Mouse (Mus musculus) embryonic facial prominence, embryonic 12.5 days (tissue): Measurements from ENCODE around the gene Mef2b. TPM values are rescaled to one million over a fixed set of nuclear protein-coding genes. Genes with fewer than 3 reads are reported as not detected.

Experiments used
- ATAC-seq: fragments of 200-750 bp; cut with Nextera tagmentation; 2 replicates; pipeline ENCODE4 v1.8.0; 2017; ENCODE audit not compliant: insufficient number of reproducible peaks, insufficient read depth, low FRiP score, low TSS enrichment
- H3K27ac ChIP-seq: fragments of 300-500 bp; sonication (generic); 2 replicates; pipeline ENCODE4 v1.5.1; 2016; ENCODE audit warnings: mild to moderate bottlenecking
- H3K27me3 ChIP-seq: fragments of 300-500 bp; sonication (generic); 2 replicates; pipeline ENCODE4 v1.6.1; 2016; ENCODE audit warnings: mild to moderate bottlenecking, moderate library complexity
- H3K36me3 ChIP-seq: fragments of 300-500 bp; sonication (generic); 2 replicates; pipeline ENCODE4 v1.6.1; 2016; ENCODE audit warnings: mild to moderate bottlenecking
- H3K4me1 ChIP-seq: fragments of 300-500 bp; sonication (generic); 2 replicates; pipeline ENCODE4 v1.6.1; 2016
- H3K4me2 ChIP-seq: fragments of 300-500 bp; sonication (generic); replicated peaks from 2 replicates; pipeline ENCODE4 v1.6.1; 2016; ENCODE audit warnings: mild to moderate bottlenecking, moderate library complexity
- H3K4me3 ChIP-seq: fragments of 300-500 bp; sonication (generic); 2 replicates; pipeline ENCODE4 v1.5.1; 2016; ENCODE audit warnings: mild to moderate bottlenecking
- H3K9ac ChIP-seq: fragments of 300-500 bp; sonication (generic); 2 replicates; pipeline ENCODE4 v1.6.1; 2016; ENCODE audit warnings: mild to moderate bottlenecking, moderate library complexity
- H3K9me3 ChIP-seq: fragments of 300-500 bp; sonication (generic); 2 replicates; pipeline ENCODE4 v1.6.1; 2016; ENCODE audit warnings: mild to moderate bottlenecking, moderate library complexity
- WGBS: fragments of 180-500 bp; shearing (Covaris S2); methylation state at CpG from one replicate; pipeline ENCODE4 v1.1.7; 2016; 5-methylcytosine and 5-hydroxymethylcytosine counted together
- polyA plus RNA-seq: library from polyadenylated mRNA; unstranded; fragments of >200 nt; fragmentation: Nextera tagmentation; extraction: Ambion mirVana; gene quantifications from 2 replicates; pipeline ENCODE4 v1.2.1, GENCODE M21; 2016

Mef2b gene
- polyA plus RNA-seq: 1.4 and 1.9 TPM in 2 replicates

DNA sequence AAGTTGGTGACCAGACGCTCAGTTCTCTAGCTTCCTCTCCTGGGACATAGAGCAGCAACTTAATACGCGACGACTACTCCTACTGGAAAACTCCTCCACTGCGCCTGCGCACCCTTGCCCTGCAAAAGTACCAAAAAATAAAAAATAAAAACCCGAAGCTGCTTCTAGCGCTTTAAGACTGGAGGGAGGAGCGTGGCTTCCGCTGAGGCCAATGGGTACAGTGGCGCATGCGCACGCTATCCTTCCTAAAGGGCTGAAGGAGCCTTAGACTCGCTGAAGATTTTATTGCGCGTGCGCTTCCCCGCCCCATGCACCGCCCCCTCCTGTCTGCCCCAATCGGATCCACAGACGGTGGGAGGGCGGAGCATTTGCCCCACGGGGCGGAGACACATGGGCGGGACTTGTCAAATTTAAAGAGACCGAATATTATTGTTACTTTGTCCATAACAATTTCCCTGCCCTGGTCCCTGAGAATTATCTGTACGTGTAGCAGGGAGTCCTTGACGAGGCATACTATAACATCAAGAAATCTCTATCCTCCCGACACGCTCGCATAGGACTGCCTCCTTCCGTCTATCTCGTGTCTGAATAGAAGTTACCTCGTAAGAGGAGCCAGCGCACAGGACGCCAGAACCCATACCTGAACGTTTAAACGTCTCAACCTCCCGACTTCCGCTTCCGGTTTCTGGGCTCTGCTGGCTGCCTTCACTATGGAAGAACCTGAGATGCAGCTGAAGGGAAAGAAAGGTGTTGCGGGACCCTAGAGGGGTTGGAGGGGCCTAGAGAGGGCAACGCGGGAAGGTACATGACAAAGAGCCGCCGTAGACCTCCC, at the start of gene Mef2b, which contains the start of the genes Rfxank and Borcs8:
TSS of gene Mef2b (plus strand) at position 686 of the 832 bp plus-strand sequence.
TSS of gene Rfxank (minus strand) at position 129 of the 832 bp plus-strand sequence.
TSS of gene Borcs8 (plus strand) at position 474 of the 832 bp plus-strand sequence.
- Histone ChIP-seq H3K27ac (peak within 1 kb of the TSS; percentile 85), H3K36me3 (peaks cover 47% of the 10 kb centered on the region), H3K9me3 (no peaks in the 10 kb centered on the region), H3K4me1 (peaks cover 18% of the 10 kb centered on the region), H3K4me2 (peak within 1 kb of the TSS; percentile 82), H3K9ac (peak within 1 kb of the TSS; percentile 81), H3K27me3 (no peaks in the 10 kb centered on the region), H3K4me3 (peak within 1 kb of the TSS; percentile 81)
- WGBS: under 1% methylated on average over 46 of the region's 46 CpGs
- peak; percentile 95 for ATAC-seq

DNA sequence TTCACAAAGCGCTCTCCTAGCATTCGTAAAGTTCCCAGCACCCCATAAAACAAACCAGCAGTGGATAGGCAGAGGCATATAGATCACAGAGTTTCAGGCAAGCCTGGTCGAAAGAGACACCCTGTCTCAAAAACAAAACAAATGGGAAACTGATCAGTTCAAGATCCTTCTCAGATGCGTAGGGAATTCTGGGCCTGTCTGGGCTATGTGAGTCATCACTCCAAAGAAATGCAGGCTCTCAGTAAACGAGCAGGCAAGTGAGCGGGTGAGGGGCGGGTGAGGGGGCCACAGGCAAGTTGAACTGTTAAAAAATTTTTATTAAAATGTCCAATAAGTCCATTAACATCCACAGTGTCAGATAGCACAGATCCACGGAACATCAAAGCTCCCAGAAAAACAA, 46.7 kb upstream of the Mef2b start:
- no peaks in the 10 kb centered on the region for H3K36me3 ChIP-seq
- no peak overlapping the region for H3K9ac ChIP-seq
- no peak overlapping the region for H3K27ac ChIP-seq
- no peak overlapping the region for H3K4me2 ChIP-seq
- ATAC-seq: no peak
- H3K4me1 ChIP-seq: no peaks in the 10 kb centered on the region
- WGBS: 54% methylated on average over 8 of the region's 8 CpGs
- H3K9me3 ChIP-seq: peaks cover 3% of the 10 kb centered on the region; the same call in 1 of the 2 replicates
- H3K4me3 ChIP-seq: no peak overlapping the region
- peaks cover 43% of the 10 kb centered on the region for H3K27me3 ChIP-seq

DNA sequence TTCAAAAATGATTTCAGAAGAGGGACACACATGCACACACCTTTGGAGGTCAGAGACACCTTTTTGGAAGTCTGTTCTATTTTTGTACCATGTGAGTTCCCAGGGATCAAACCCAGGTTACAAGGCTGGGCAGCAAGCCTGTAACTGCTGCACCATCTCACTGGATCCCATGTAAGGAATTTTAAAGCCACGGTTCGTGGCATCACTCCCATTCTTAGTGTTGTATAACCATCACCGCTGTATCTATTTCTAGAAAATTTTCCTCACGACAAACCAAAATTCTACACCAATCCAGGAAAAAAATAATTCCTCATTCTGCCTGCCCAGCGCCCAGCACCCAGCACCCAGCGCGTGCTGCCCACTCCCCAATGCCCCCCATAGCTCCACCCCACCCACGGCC, 40.2 kb upstream of the Mef2b start:
- no peak overlapping the region for H3K27ac ChIP-seq
- WGBS: 77% methylated on average over 8 of the region's 8 CpGs
- no peaks in the 10 kb centered on the region for H3K27me3 ChIP-seq
- no peaks in the 10 kb centered on the region for H3K4me1 ChIP-seq
- no peak overlapping the region for H3K9ac ChIP-seq
- ATAC-seq: no peak
- H3K36me3 ChIP-seq: no peaks in the 10 kb centered on the region
- peaks cover 3% of the 10 kb centered on the region; the same call in 1 of the 2 replicates for H3K9me3 ChIP-seq
- no peak overlapping the region for H3K4me2 ChIP-seq
- no peak overlapping the region for H3K4me3 ChIP-seq

DNA sequence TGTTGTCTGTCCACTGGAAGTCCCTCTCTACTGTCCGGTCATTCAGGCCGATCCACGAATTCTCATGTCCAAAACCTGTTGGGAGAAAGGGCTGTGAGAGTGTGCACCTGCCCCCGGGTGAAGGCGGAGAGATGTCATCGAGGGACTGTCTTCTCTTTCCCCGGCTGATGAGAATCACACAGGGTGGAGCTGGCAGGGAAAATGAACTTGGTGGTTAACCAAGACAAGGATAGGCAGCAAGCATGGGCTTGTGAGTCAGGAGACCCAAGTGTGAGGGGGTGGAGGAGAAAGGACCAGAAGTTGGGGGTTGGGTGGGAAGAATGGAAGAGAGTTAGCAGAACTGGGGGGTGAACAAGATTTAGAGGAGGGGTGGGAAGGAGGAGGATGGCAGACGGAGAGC, 39.3 kb upstream of the Mef2b start:
- Histone ChIP-seq H3K9me3 (peaks cover 3% of the 10 kb centered on the region; the same call in 1 of the 2 replicates), H3K36me3 (no peaks in the 10 kb centered on the region), H3K4me3 (no peak overlapping the region), H3K4me2 (no peak overlapping the region), H3K9ac (no peak overlapping the region), H3K4me1 (no peaks in the 10 kb centered on the region), H3K27ac (no peak overlapping the region), H3K27me3 (no peaks in the 10 kb centered on the region)
- no peak for ATAC-seq
- 86% methylated on average over 8 of the region's 8 CpGs for WGBS

DNA sequence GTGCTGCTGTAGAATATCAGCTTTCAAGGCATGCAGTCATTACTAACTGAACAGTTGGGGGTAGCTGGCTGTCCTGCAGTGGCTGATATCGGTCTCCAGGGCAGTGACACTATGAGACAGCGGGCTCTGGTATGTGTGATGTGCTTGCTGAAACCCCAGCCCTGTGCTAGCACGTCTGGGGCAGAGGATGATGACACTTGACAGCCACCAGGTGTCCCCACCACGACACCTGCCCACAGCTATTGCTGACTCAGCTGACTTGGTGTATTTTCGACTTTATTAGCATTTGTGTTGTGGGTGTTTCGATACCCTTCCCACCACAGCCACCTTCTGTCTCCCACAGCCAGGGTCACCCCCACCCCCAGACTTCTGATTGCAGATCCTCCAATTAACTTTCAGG, 35.0 kb upstream of the Mef2b start:
- H3K4me1 ChIP-seq: no peaks in the 10 kb centered on the region
- no peak overlapping the region for H3K4me2 ChIP-seq
- H3K4me3 ChIP-seq: no peak overlapping the region
- H3K9me3 ChIP-seq: 0 out of 2 replicates have a peak, but pooled peaks cover 3% of the 10 kb centered on the region
- H3K27ac ChIP-seq: no peak overlapping the region
- WGBS: 23% methylated on average over 6 of the region's 6 CpGs
- H3K27me3 ChIP-seq: peaks cover 17% of the 10 kb centered on the region
- H3K36me3 ChIP-seq: no peaks in the 10 kb centered on the region
- ATAC-seq: no peak
- H3K9ac ChIP-seq: no peak overlapping the region

DNA sequence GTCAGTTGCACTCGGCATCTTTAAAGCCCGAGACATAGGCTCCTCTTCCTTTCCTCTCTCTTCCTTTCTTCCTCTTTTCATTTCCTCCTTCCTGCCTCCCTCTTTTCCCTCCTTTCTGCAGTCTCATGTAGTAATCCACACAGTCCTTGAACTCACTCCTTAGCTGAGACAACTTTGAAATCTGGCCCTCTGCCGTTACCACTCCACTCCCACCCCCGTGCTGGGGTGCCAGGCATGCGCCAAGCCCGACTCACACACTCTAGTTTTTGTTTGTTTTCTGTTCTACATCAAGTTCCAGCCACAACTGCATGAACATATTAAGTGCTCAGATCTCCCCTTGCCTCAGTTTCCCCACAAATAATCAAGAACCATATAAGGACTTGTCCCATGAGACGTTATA, 34.6 kb upstream of the Mef2b start:
- H3K4me2 ChIP-seq: no peak overlapping the region
- ATAC-seq: no peak
- no peak overlapping the region for H3K4me3 ChIP-seq
- no peaks in the 10 kb centered on the region for H3K36me3 ChIP-seq
- 80% methylated on average over 7 of the region's 7 CpGs for WGBS
- H3K4me1 ChIP-seq: no peaks in the 10 kb centered on the region
- H3K9ac ChIP-seq: no peak overlapping the region
- peaks cover 21% of the 10 kb centered on the region for H3K27me3 ChIP-seq
- 0 out of 2 replicates have a peak, but pooled peaks cover 3% of the 10 kb centered on the region for H3K9me3 ChIP-seq
- no peak overlapping the region for H3K27ac ChIP-seq

DNA sequence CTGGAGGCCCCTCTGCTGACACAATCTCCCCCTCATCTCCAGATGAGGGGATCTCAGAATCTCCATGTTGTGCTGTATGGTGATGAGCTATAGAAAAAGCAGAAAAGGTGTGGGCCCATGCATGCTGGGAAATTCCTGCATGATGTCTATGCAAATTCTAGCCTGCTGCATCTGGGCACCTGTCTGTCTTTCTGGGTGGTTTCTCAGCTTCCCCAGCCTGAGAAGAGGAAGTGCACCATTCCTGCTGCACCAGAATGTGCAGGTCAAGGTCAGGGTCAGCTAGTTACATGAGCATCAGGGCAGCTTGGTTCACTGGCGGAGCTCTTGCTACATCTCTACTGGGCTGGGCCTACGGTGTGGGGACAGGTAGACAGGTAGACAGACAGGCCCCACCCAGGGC, 29.1 kb upstream of the Mef2b start:
- H3K4me1 ChIP-seq: peaks cover 6% of the 10 kb centered on the region; the same call in 1 of the 2 replicates
- no peak overlapping the region for H3K4me3 ChIP-seq
- 0 out of 2 replicates have a peak, but pooled peaks cover 3% of the 10 kb centered on the region for H3K9me3 ChIP-seq
- H3K9ac ChIP-seq: no peak overlapping the region
- H3K36me3 ChIP-seq: no peaks in the 10 kb centered on the region
- H3K4me2 ChIP-seq: no peak overlapping the region
- ATAC-seq: no peak
- no peak overlapping the region for H3K27ac ChIP-seq
- 80% methylated on average over 2 of the region's 2 CpGs for WGBS
- peaks cover 75% of the 10 kb centered on the region for H3K27me3 ChIP-seq

DNA sequence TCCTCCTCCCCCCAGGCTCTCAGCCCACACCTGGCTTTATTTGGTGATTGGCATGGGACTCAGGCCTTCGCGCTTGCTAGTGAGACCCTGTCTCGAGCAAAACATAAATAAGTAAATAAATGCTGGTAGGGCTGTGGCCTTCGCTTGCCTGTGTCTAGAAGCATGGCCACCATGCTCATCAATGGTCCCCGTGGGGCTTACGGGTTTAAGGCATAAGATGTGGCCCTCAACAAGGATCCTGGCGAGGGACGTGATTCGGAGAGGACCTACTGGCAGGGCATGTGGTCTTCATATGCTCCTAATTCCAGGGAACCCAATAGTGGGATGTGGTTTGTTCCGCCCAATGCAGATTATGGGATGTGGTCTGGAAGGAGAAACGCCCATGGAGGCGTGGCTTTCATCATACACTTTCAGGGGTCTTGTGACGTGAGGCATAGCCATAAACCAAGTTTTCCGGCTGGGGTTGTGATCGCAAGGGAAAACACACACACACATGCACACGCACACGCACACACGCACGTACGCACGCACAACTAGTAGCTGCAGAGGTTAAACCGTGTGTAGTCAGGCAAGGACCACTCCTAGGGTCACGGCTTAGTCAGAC, 28.2 kb upstream of the Mef2b start:
- Histone ChIP-seq H3K9ac (no peak overlapping the region), H3K4me2 (no peak overlapping the region), H3K4me3 (peak overlapping the region; percentile 16), H3K36me3 (no peaks in the 10 kb centered on the region), H3K27me3 (peaks cover 84% of the 10 kb centered on the region), H3K9me3 (0 out of 2 replicates have a peak, but pooled peaks cover 3% of the 10 kb centered on the region), H3K27ac (no peak overlapping the region), H3K4me1 (peaks cover 6% of the 10 kb centered on the region; the same call in 1 of the 2 replicates)
- ATAC-seq: no peak
- WGBS: 47% methylated on average over 23 of the region's 23 CpGs

DNA sequence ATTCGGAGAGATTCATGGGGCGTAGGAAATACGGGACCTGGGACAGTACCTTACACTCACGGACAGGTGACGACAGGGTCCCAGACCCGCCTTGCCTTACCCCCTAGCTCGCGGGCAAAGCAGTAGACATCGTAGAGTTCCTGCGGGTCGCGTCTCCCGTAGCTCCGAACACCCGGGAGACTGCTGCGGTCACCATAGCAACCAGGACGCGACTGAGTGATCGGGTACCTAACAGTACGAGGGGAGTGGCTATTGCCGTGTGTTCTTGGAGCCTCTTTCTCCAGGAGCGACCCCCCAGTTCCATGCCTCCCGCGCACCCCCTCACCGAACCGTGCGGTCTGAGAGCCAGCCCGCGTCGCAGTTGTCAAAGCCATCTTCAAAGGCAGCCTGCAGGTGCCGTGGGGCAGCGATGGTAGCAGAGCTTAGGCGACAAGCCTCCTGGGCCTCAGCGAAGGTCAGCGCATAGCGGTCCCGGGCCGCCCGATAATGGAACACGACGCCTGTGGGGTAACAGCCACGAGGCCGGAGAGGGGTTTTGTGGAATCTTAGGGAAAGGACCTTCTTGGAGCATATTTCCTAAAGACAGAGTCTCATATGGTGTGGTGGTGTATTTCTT, 27.0 kb upstream of the Mef2b start:
- H3K36me3 ChIP-seq: no peaks in the 10 kb centered on the region
- 7% methylated on average over 43 of the region's 43 CpGs for WGBS
- peaks cover 6% of the 10 kb centered on the region; the same call in 1 of the 2 replicates for H3K4me1 ChIP-seq
- no peak overlapping the region for H3K27ac ChIP-seq
- H3K9ac ChIP-seq: no peak overlapping the region
- H3K27me3 ChIP-seq: peaks cover 92% of the 10 kb centered on the region
- 0 out of 2 replicates have a peak, but pooled peaks cover 3% of the 10 kb centered on the region for H3K9me3 ChIP-seq
- H3K4me3 ChIP-seq: no peak overlapping the region
- no peak overlapping the region for H3K4me2 ChIP-seq
- ATAC-seq: no peak

DNA sequence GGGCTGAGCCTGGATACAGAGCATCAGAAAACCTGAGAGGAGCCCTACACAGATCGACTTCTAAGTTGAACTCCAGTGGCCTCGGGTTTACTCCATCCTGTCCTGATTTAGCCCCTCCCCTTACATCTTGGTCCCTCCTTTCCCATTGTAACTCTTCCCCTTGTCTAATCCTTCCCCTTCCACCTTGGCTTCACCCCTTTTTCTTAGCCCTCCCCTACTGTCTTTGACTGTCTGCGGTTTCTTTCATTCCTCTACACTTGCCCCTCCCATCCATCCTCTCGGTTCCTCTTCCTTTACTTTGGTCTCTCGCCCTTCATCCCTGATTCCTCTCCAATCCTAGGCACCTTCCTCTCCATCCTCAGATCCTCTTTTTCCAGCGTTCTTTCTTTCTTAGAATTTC, 25.0 kb upstream of the Mef2b start:
- no peaks in the 10 kb centered on the region for H3K36me3 ChIP-seq
- no peak overlapping the region for H3K27ac ChIP-seq
- H3K4me3 ChIP-seq: no peak overlapping the region
- H3K9ac ChIP-seq: no peak overlapping the region
- ATAC-seq: no peak
- peaks cover 99% of the 10 kb centered on the region for H3K27me3 ChIP-seq
- H3K4me2 ChIP-seq: no peak overlapping the region
- peaks cover 6% of the 10 kb centered on the region; the same call in 1 of the 2 replicates for H3K4me1 ChIP-seq
- H3K9me3 ChIP-seq: no peaks in the 10 kb centered on the region
- 20% methylated on average over 6 of the region's 6 CpGs for WGBS

DNA sequence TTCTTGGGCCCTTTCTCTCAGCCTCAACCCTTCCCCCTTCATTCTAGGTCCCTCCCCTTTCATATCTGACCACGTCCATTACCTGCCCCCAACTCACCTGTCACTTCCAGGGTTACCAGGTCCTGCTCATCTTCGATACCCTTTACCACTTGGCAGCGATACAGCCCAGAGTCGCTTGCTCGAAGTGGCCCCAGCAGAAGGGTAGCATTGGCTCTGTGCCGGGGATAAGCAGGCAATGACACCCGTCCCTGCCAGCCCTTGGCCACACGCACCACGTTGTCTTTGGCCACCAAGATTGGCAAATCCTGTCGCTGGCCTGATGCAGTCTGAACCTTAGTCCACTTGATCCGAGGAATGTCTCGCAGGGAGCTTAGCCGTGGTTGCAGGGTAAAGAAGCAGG, 24.6 kb upstream of the Mef2b start:
- H3K4me3 ChIP-seq: no peak overlapping the region
- H3K9me3 ChIP-seq: no peaks in the 10 kb centered on the region
- no peaks in the 10 kb centered on the region for H3K36me3 ChIP-seq
- peaks cover 99% of the 10 kb centered on the region for H3K27me3 ChIP-seq
- ATAC-seq: no peak
- H3K27ac ChIP-seq: no peak overlapping the region
- no peak overlapping the region for H3K9ac ChIP-seq
- WGBS: 69% methylated on average over 13 of the region's 13 CpGs
- H3K4me2 ChIP-seq: no peak overlapping the region
- H3K4me1 ChIP-seq: peaks cover 6% of the 10 kb centered on the region; the same call in 1 of the 2 replicates
